Mouse (Mus musculus): ENCODE data around the gene Sema5b. TPM values are rescaled to one million over a fixed set of nuclear protein-coding genes. Genes with fewer than 3 reads are reported as not detected.

Sema5b gene
- total and polyA plus RNA-seq, 3 experiments = not detected

DNA sequence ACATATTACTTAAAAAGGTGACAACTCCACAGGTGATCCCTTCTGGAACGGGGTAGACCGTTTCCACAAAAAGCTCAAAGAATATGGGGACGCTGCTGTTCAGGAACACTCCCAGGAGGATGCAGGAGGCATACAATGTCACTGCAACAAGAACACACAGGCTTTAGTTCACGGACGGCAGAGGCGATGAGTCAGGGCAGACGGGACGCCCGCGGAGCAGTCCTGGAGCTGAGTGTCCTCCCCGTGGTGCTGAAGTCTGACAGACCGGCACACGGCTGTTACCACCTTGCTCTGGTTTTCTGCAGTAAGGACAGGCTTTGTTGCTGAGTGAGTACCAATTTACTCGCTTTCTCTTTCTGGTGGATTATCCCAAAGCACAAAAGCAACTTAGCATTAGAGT, 163.9 kb downstream of the Sema5b start:
- H3K27me3 ChIP-seq (ENCODE audit: control insufficient read depth in 1 of 2, insufficient read depth in 2 of 2, low read length in 2 of 2) = no peaks in the 10 kb centered on the region
- DNase-seq (ENCODE audit: low read depth, low spot score) = no peak
- H3K9me3 ChIP-seq (replicated peaks; ENCODE audit: insufficient read depth, low read length) = no peaks in the 10 kb centered on the region
- no peak for TF ChIP-seq USF1 (IDR thresholded peaks at IDR 0.05; ENCODE audit: low read depth, low read length)
- TF ChIP-seq ELF1 (IDR thresholded peaks at IDR 0.05; ENCODE audit: low read depth, low read length) = no peak
- TF ChIP-seq MYC (IDR thresholded peaks at IDR 0.05; ENCODE audit: low read depth, low read length) = no peak
- no peak for TF ChIP-seq SMC3 (IDR thresholded peaks at IDR 0.05; ENCODE audit: low read depth, low read length)
- TF ChIP-seq CTCF (IDR thresholded peaks at IDR 0.05 in 2 of 3, conservative IDR thresholded peaks at IDR 0.05 in 1 of 3; ENCODE audit: control insufficient read depth in 1 of 3, insufficient read depth in 1 of 3, low read depth in 2 of 3, low read length in 3 of 3, poor library complexity in 1 of 3, severe bottlenecking in 1 of 3) = no peak
- no peak for TF ChIP-seq SIN3A (IDR thresholded peaks at IDR 0.05; ENCODE audit: low read length)
- no peak for TF ChIP-seq USF2 (IDR thresholded peaks at IDR 0.05; ENCODE audit: borderline replicate concordance in 1 of 2, insufficient read depth in 1 of 2, low read depth in 1 of 2, low read length in 2 of 2)
- TF ChIP-seq CHD2 (IDR thresholded peaks at IDR 0.05; ENCODE audit: low read length) = no peak
- TF ChIP-seq ETS1 (IDR thresholded peaks at IDR 0.05; ENCODE audit: low read depth, low read length) = no peak
- no peak for TF ChIP-seq MYB (IDR thresholded peaks at IDR 0.05; ENCODE audit: low read depth, low read length)
- TF ChIP-seq MEF2A (IDR thresholded peaks at IDR 0.05; ENCODE audit: extremely low read depth, insufficient replicate concordance, low read depth, low read length, poor library complexity, severe bottlenecking) = no peak
- TF ChIP-seq UBTF (IDR thresholded peaks at IDR 0.05; ENCODE audit: borderline replicate concordance, insufficient read depth, low read depth, low read length) = no peak
- H3K36me3 ChIP-seq (ENCODE audit: control insufficient read depth in 1 of 2, insufficient read depth in 2 of 2, low read length in 2 of 2) = no peaks in the 10 kb centered on the region
- no peak overlapping the region for H3K9ac ChIP-seq (ENCODE audit: control insufficient read depth, low read depth, low read length, poor library complexity, severe bottlenecking)
- H3K27ac ChIP-seq (ENCODE audit: control insufficient read depth, low read depth, low read length) = no peak overlapping the region
- H3K4me3 ChIP-seq (ENCODE audit: control insufficient read depth in 1 of 2, insufficient read depth in 1 of 2, low read depth in 2 of 2, low read length in 2 of 2) = no peak overlapping the region
- no peaks in the 10 kb centered on the region for H3K4me1 ChIP-seq (ENCODE audit: control insufficient read depth in 1 of 2, insufficient read depth in 2 of 2, low read length in 2 of 2)
- H3K79me2 ChIP-seq (ENCODE audit: control insufficient read depth, insufficient read depth, low read length, poor library complexity) = no peaks in the 10 kb centered on the region

DNA sequence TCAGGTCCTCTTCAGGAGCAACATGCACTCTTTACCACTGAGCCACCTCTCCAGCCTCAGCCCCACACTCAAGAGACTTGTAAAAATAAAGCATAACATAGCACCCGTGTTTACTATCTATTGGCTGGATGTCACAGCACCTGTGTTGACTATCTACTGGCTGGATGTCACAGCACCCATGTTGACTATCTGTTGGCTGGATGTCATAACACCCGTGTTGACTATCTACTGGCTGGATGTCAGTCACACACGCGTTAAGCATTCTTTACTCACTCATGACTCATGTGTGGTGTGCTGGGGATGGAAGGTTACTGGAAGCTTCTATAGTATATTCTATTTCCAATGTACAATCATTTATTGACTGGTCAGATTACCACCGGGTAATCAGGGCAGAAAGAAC, 166.1 kb downstream of the Sema5b start:
- no peaks in the 10 kb centered on the region for H3K36me3 ChIP-seq (ENCODE audit: control insufficient read depth in 1 of 2, insufficient read depth in 2 of 2, low read length in 2 of 2)
- no peaks in the 10 kb centered on the region for H3K27me3 ChIP-seq (ENCODE audit: control insufficient read depth in 1 of 2, insufficient read depth in 2 of 2, low read length in 2 of 2)
- H3K9ac ChIP-seq (ENCODE audit: control insufficient read depth, low read depth, low read length, poor library complexity, severe bottlenecking) = no peak overlapping the region
- DNase-seq (ENCODE audit: low read depth, low spot score) = no peak
- TF ChIP-seq ELF1 (IDR thresholded peaks at IDR 0.05; ENCODE audit: low read depth, low read length) = no peak
- no peak for TF ChIP-seq NRF1 (IDR thresholded peaks at IDR 0.05; ENCODE audit: insufficient read depth, low read depth, low read length, poor library complexity, severe bottlenecking)
- no peak for TF ChIP-seq BHLHE40 (IDR thresholded peaks at IDR 0.05; ENCODE audit: borderline replicate concordance, low read depth, low read length)
- TF ChIP-seq CHD1 (IDR thresholded peaks at IDR 0.05; ENCODE audit: low read depth, low read length) = no peak
- TF ChIP-seq KAT2A (conservative IDR thresholded peaks at IDR 0.05; ENCODE audit: low read depth, low read length) = no peak
- TF ChIP-seq GABPA (IDR thresholded peaks at IDR 0.05; ENCODE audit: low read depth, low read length) = no peak
- TF ChIP-seq RCOR1 (IDR thresholded peaks at IDR 0.05; ENCODE audit: low read depth, low read length) = no peak
- TF ChIP-seq NELFE (IDR thresholded peaks at IDR 0.05; ENCODE audit: low read depth, low read length) = no peak
- no peak for TF ChIP-seq MXI1 (IDR thresholded peaks at IDR 0.05; ENCODE audit: low read depth, low read length)
- no peak for TF ChIP-seq MYB (IDR thresholded peaks at IDR 0.05; ENCODE audit: low read depth, low read length)
- TF ChIP-seq MAZ (IDR thresholded peaks at IDR 0.05; ENCODE audit: low read depth, low read length) = no peak
- no peak for TF ChIP-seq SIN3A (IDR thresholded peaks at IDR 0.05; ENCODE audit: low read length)
- no peaks in the 10 kb centered on the region for H3K4me1 ChIP-seq (ENCODE audit: control insufficient read depth in 1 of 2, insufficient read depth in 2 of 2, low read length in 2 of 2)
- no peaks in the 10 kb centered on the region for H3K9me3 ChIP-seq (replicated peaks; ENCODE audit: insufficient read depth, low read length)
- no peak overlapping the region for H3K4me3 ChIP-seq (ENCODE audit: control insufficient read depth in 1 of 2, insufficient read depth in 1 of 2, low read depth in 2 of 2, low read length in 2 of 2)
- no peaks in the 10 kb centered on the region for H3K79me2 ChIP-seq (ENCODE audit: control insufficient read depth, insufficient read depth, low read length, poor library complexity)
- H3K27ac ChIP-seq (ENCODE audit: control insufficient read depth, low read depth, low read length) = no peak overlapping the region
